In the genomic region with DNA sequence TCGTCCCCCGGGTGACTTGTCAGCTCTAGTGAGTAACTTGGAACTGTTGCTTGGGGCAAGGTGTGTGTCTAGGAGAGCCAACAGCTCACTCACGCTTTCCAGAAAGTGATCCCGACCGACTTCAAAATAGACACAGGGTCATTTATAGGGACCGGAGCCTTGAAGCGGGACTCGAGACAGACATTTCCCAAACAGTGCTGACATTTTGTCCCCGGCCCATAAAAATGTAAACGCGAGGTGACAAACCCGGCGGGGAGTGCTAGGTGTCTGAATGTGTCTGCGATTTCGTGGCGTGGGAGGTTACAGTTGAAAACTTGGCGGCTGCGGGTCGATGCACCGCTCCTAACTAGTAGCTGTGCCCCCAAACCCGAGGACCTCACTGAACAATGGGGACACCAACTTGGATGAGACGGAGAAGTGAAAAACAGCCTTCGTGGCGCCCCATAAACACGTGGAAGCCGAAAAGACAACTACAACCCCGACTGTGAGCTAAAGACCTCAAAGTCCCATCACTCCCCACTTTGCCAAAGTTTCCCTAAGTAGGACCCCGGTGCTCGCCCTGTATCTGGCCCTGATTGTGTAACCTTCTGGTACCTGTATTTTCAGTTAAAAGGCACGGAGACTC, we compare ENCODE assay signal across 9 mouse cellular contexts. TPM values are rescaled to one million over a fixed set of nuclear protein-coding genes. Genes with fewer than 3 reads are reported as not detected.
DNase-seq lines count a peak whose midpoint lies in the region; ATAC-seq and TF ChIP-seq lines count a peak whose summit lies in the region.
"Had no signal": no experiment of that assay in that cellular context is flagged by ENCODE, and none has a peak within 500 bp of the region (broad histone marks: within the 10 kb centered on the region; RNA-seq: fewer than 3 reads in every experiment).

No protein-coding gene starts in this region.

- H3K4me1 ChIP-seq in bone marrow macrophage, adult 2 months (ENCODE audit: control insufficient read depth, insufficient read depth, low read length) = peaks cover 22% of the 10 kb centered on the region
- H3K4me1 ChIP-seq in liver, embryonic 14.5 days (replicated peaks; ENCODE audit: control insufficient read depth in 2 of 2, insufficient read depth in 2 of 2, low read length in 1 of 2) = no peaks in the 10 kb centered on the region
- H3K4me1 ChIP-seq in small intestine, adult 2 months (ENCODE audit: control insufficient read depth, insufficient read depth, insufficient read length, low read length) = peaks cover 8% of the 10 kb centered on the region

- no peaks in the 10 kb centered on the region for H3K9me3 ChIP-seq in liver, embryonic 14.5 days (ENCODE audit: control insufficient read depth, low read length)
- H3K9me3 ChIP-seq: G1E had no signal

- no peaks in the 10 kb centered on the region for H3K36me3 ChIP-seq in liver, embryonic 14.5 days (replicated peaks; ENCODE audit: control insufficient read depth, insufficient read depth, low read depth)
- no peaks in the 10 kb centered on the region for H3K36me3 ChIP-seq in small intestine, adult 2 months (ENCODE audit: control insufficient read depth, insufficient read depth, low read length)
- H3K36me3 ChIP-seq: G1E had no signal

- peak overlapping the region; percentile 59 for H3K4me3 ChIP-seq in bone marrow macrophage, adult 2 months (ENCODE audit: insufficient read depth, low read length)
- H3K4me3 ChIP-seq in liver, embryonic 14.5 days (ENCODE audit: insufficient read depth in 1 of 2, low read depth in 2 of 2, low read length in 2 of 2) = peak overlapping the region; percentile 29 to 46
- peak overlapping the region; percentile 69 for H3K4me3 ChIP-seq in small intestine, adult 2 months (ENCODE audit: low read depth, low read length)

- intact Hi-C loops in heart, postnatal 36 days (cut with DNase I) = no loop called here
- intact Hi-C loops in left cerebral cortex, postnatal 25 days (cut with DNase I) = no loop called here

- peak overlapping the region; percentile 69 for H3K4me2 ChIP-seq in liver, embryonic 14.5 days (ENCODE audit: low read depth)

- no peak for TF ChIP-seq EP300 in liver, embryonic 14.5 days (IDR thresholded peaks at IDR 0.05; ENCODE audit: low read depth)

- TF ChIP-seq CTCF in bone marrow macrophage, adult 2 months (IDR thresholded peaks at IDR 0.05; ENCODE audit: low read depth, low read length) = no peak
- TF ChIP-seq CTCF in liver, embryonic 14.5 days (IDR thresholded peaks at IDR 0.05; ENCODE audit: low read depth) = no peak
- TF ChIP-seq CTCF in small intestine, adult 2 months (IDR thresholded peaks at IDR 0.05; ENCODE audit: extremely low read depth, insufficient read length, insufficient replicate concordance, low read depth, low read length) = no peak

- H3K27ac ChIP-seq in bone marrow macrophage, adult 2 months (ENCODE audit: insufficient read depth, low read depth, low read length) = no peak overlapping the region
- no peak overlapping the region for H3K27ac ChIP-seq in liver, embryonic 14.5 days
- H3K27ac ChIP-seq in small intestine, adult 2 months (ENCODE audit: insufficient read depth, low read depth, low read length) = no peak overlapping the region

- WGBS in liver, embryonic 14.5 days (ENCODE audit: insufficient replicate concordance) = 1% methylated on average over 30 of the region's 30 CpGs
- under 1% methylated on average over 30 of the region's 30 CpGs for WGBS in small intestine, adult 2 months

- peak; percentile 52 for DNase-seq in embryo, embryonic 10.5 days (ENCODE audit: low spot score)
- DNase-seq in embryo, embryonic 10 days (ENCODE audit: low spot score) = no peak
- peak; percentile 21 to 35 for DNase-seq in heart, postnatal 36 days
- no peak for DNase-seq in liver, embryonic 14.5 days (ENCODE audit: low read depth in 3 of 3, low spot score in 3 of 3)
- no peak for DNase-seq in left cerebral cortex, postnatal 25 days (ENCODE audit: low spot score in 2 of 2)
- DNase-seq in spleen, postnatal 14 days (ENCODE audit: low spot score in 2 of 2) = no peak

- no peak for ATAC-seq in liver, embryonic 14.5 days (ENCODE audit: insufficient read depth)

- no peak overlapping the region for H3K9ac ChIP-seq in liver, embryonic 14.5 days (replicated peaks)

- H3K27me3 ChIP-seq in liver, embryonic 14.5 days (ENCODE audit: control insufficient read depth, insufficient read depth, low read length) = peaks cover 36% of the 10 kb centered on the region
- H3K27me3 ChIP-seq in small intestine, adult 2 months (ENCODE audit: control insufficient read depth, insufficient read depth, low read length) = peaks cover 15% of the 10 kb centered on the region

- TF ChIP-seq POLR2A in bone marrow macrophage, adult 2 months (IDR thresholded peaks at IDR 0.05; ENCODE audit: borderline replicate concordance, low read depth, low read length) = no peak
- TF ChIP-seq POLR2A in small intestine, adult 2 months (IDR thresholded peaks at IDR 0.05; ENCODE audit: low read depth, low read length) = no peak

RNA-seq across cellular contexts. Expression of a gene that starts 1.1 kb away (rescaled TPM):
- 3.2 and 3.4 TPM in 2 replicates for polyA plus RNA-seq in bone marrow macrophage, adult 2 months (2012; ENCODE audit: insufficient read depth, insufficient read length, missing spikeins)
- total RNA-seq in heart, postnatal 36 days (2021) = 1 to 10 TPM; 1.6 to 1.9 TPM
- 0.08 and 0.12 TPM in 2 replicates for polyA plus RNA-seq in liver, embryonic 14.5 days (2012; rRNA removed)
- 0.14 and 0.20 TPM in 2 replicates for polyA plus RNA-seq in liver, embryonic 14.5 days (2014; fragmentation: Nextera tagmentation; extraction: Ambion mirVana)
- polyA plus RNA-seq in small intestine, adult 2 months (2012; rRNA removed) = 1.6 and 2.0 TPM in 2 replicates
- 1 to 10 TPM; 5.0 to 5.4 TPM for total RNA-seq in left cerebral cortex, postnatal 25 days (2021)
- polyA plus RNA-seq: G1E had no signal

Comparison
In these comparisons a context has a peak if more than half of its experiments do, and no peak if none do; other contexts are left out.
1. DNase-seq: peak in embryo, embryonic 10.5 days (single experiment) and heart, postnatal 36 days (2 of 2); none in embryo, embryonic 10 days (single experiment), liver, embryonic 14.5 days (0 of 3), left cerebral cortex, postnatal 25 days (0 of 2) and spleen, postnatal 14 days (0 of 2).
2. Peak in every context shown above with its lines, with median percentiles within 50 percentile points of each other: H3K4me3 ChIP-seq.